8 mouse cellular contexts compared by ENCODE assay signal in genomic region chr17:26938731-26939130, GRCm38 (mm10). TPM values are rescaled to one million over a fixed set of nuclear protein-coding genes. Genes with fewer than 3 reads are reported as not detected.
DNase-seq lines count a peak whose midpoint lies in the region; ATAC-seq lines count a peak whose summit lies in the region.

No protein-coding gene starts in this region.

- peak overlapping the region; percentile 98 for H3K4me2 ChIP-seq in kidney, embryonic 15.5 days
- peak overlapping the region; percentile 93 for H3K4me2 ChIP-seq in heart, embryonic 16.5 days (ENCODE audit: low read depth, low read length)
- peak overlapping the region; percentile 97 for H3K4me2 ChIP-seq in liver, embryonic 15.5 days

- peak overlapping the region; percentile 80 for H3K9ac ChIP-seq in kidney, embryonic 15.5 days
- H3K9ac ChIP-seq in heart, embryonic 16.5 days (ENCODE audit: low read length): peak overlapping the region; percentile 81
- peak overlapping the region; percentile 75 for H3K9ac ChIP-seq in liver, embryonic 15.5 days

- H3K36me3 ChIP-seq in kidney, embryonic 15.5 days: peaks cover 34% of the 10 kb centered on the region
- peaks cover 9% of the 10 kb centered on the region for H3K36me3 ChIP-seq in heart, embryonic 16.5 days (ENCODE audit: control insufficient read depth, insufficient read depth)
- H3K36me3 ChIP-seq in liver, embryonic 15.5 days (replicated peaks): peaks cover 39% of the 10 kb centered on the region

- peaks cover 59% of the 10 kb centered on the region for H3K4me1 ChIP-seq in kidney, embryonic 15.5 days
- H3K4me1 ChIP-seq in heart, embryonic 16.5 days (ENCODE audit: control insufficient read depth, insufficient read depth, low read length): peaks cover 24% of the 10 kb centered on the region
- peaks cover 61% of the 10 kb centered on the region for H3K4me1 ChIP-seq in liver, embryonic 15.5 days (replicated peaks)

- H3K9me3 ChIP-seq in kidney, embryonic 15.5 days (replicated peaks): no peaks in the 10 kb centered on the region
- no peaks in the 10 kb centered on the region for H3K9me3 ChIP-seq in heart, embryonic 16.5 days (replicated peaks; ENCODE audit: control insufficient read depth, low read length)
- no peaks in the 10 kb centered on the region for H3K9me3 ChIP-seq in liver, embryonic 15.5 days (replicated peaks)

- no peaks in the 10 kb centered on the region for H3K27me3 ChIP-seq in kidney, embryonic 15.5 days
- no peaks in the 10 kb centered on the region for H3K27me3 ChIP-seq in heart, embryonic 16.5 days (ENCODE audit: control insufficient read depth, insufficient read depth, low read length)
- no peaks in the 10 kb centered on the region for H3K27me3 ChIP-seq in liver, embryonic 15.5 days

- DNase-seq in kidney, postnatal 14 days: no peak
- DNase-seq in cerebellum, adult 8-10 months: peak; percentile 51
- DNase-seq in testis, postnatal 10 days (ENCODE audit: low spot score): peak; percentile 58
- DNase-seq in layer of hippocampus, adult 11-12 months (ENCODE audit: low spot score): no peak
- DNase-seq in adrenal gland, adult 2 months: no peak

- peak overlapping the region; percentile 95 for H3K27ac ChIP-seq in kidney, embryonic 15.5 days
- peak overlapping the region; percentile 92 for H3K27ac ChIP-seq in heart, embryonic 16.5 days (ENCODE audit: low read length)
- peak overlapping the region; percentile 83 for H3K27ac ChIP-seq in liver, embryonic 15.5 days (replicated peaks)

- WGBS in kidney, embryonic 15.5 days: under 1% methylated on average over 22 of the region's 22 CpGs
- under 1% methylated on average over 22 of the region's 22 CpGs for WGBS in heart, embryonic 16.5 days
- WGBS in liver, embryonic 15.5 days (ENCODE audit: insufficient replicate concordance): under 1% methylated on average over 22 of the region's 22 CpGs

- ATAC-seq in kidney, embryonic 15.5 days (replicated peaks; ENCODE audit: low FRiP score): no peak
- ATAC-seq in heart, embryonic 16.5 days (replicated peaks; ENCODE audit: extremely low read depth, insufficient read depth, low FRiP score): no peak
- no peak for ATAC-seq in liver, embryonic 15.5 days (ENCODE audit: insufficient read depth)

- peak overlapping the region; percentile 71 for H3K4me3 ChIP-seq in kidney, embryonic 15.5 days (replicated peaks)
- H3K4me3 ChIP-seq in heart, embryonic 16.5 days (ENCODE audit: low read length): peak overlapping the region; percentile 87
- H3K4me3 ChIP-seq in liver, embryonic 15.5 days (replicated peaks): peak overlapping the region; percentile 77

RNA-seq across cellular contexts. Expression of gene Cuta, which starts 0.6 kb away (rescaled TPM):
- polyA plus RNA-seq in kidney, embryonic 15.5 days (2015; fragmentation: Nextera tagmentation; extraction: Ambion mirVana): 192 and 203 TPM in 2 replicates
- 163 and 169 TPM in 2 replicates for polyA plus RNA-seq in heart, embryonic 16.5 days (2015; fragmentation: Nextera tagmentation; extraction: Ambion mirVana)
- 85.9 and 86.7 TPM in 2 replicates for polyA plus RNA-seq in liver, embryonic 15.5 days (2015; fragmentation: Nextera tagmentation; extraction: Ambion mirVana)
- total RNA-seq in adrenal gland, adult 2 months (2021): 100 to 1,000 TPM; 145 to 164 TPM
- 378 and 381 TPM in 2 replicates for polyA plus RNA-seq in adrenal gland, adult 2 months (2012; rRNA removed)

RNA-seq across cellular contexts. Expression of gene Syngap1, which starts 2.3 kb away (rescaled TPM):
- 1.9 and 2.0 TPM in 2 replicates for polyA plus RNA-seq in kidney, embryonic 15.5 days (2015; fragmentation: Nextera tagmentation; extraction: Ambion mirVana)
- polyA plus RNA-seq in heart, embryonic 16.5 days (2015; fragmentation: Nextera tagmentation; extraction: Ambion mirVana): 1.2 and 1.3 TPM in 2 replicates
- polyA plus RNA-seq in liver, embryonic 15.5 days (2015; fragmentation: Nextera tagmentation; extraction: Ambion mirVana): 0.21 and 0.28 TPM in 2 replicates
- total RNA-seq in adrenal gland, adult 2 months (2021): 10 to 100 TPM; 14.3 to 21.8 TPM
- 51.6 and 56.0 TPM in 2 replicates for polyA plus RNA-seq in adrenal gland, adult 2 months (2012; rRNA removed)

RNA-seq across cellular contexts. Expression of gene Phf1, which starts 5.9 kb away (rescaled TPM):
- 7.0 and 8.7 TPM in 2 replicates for polyA plus RNA-seq in kidney, embryonic 15.5 days (2015; fragmentation: Nextera tagmentation; extraction: Ambion mirVana)
- 7.5 and 8.7 TPM in 2 replicates for polyA plus RNA-seq in heart, embryonic 16.5 days (2015; fragmentation: Nextera tagmentation; extraction: Ambion mirVana)
- polyA plus RNA-seq in liver, embryonic 15.5 days (2015; fragmentation: Nextera tagmentation; extraction: Ambion mirVana): 1.8 and 2.6 TPM in 2 replicates
- total RNA-seq in adrenal gland, adult 2 months (2021): 10 to 100 TPM; 35.2 to 36.4 TPM
- polyA plus RNA-seq in adrenal gland, adult 2 months (2012; rRNA removed): 202 and 271 TPM in 2 replicates

RNA-seq across cellular contexts. Expression of gene Kifc5b, which starts 21.8 kb away (rescaled TPM):
- 9.0 and 9.3 TPM in 2 replicates for polyA plus RNA-seq in kidney, embryonic 15.5 days (2015; fragmentation: Nextera tagmentation; extraction: Ambion mirVana)
- polyA plus RNA-seq in heart, embryonic 16.5 days (2015; fragmentation: Nextera tagmentation; extraction: Ambion mirVana): 6.2 and 6.9 TPM in 2 replicates
- polyA plus RNA-seq in liver, embryonic 15.5 days (2015; fragmentation: Nextera tagmentation; extraction: Ambion mirVana): 5.2 and 5.9 TPM in 2 replicates
- total RNA-seq in adrenal gland, adult 2 months (2021): 1 to 10 TPM; 1.0 to 1.3 TPM
- 1.2 and 2.1 TPM in 2 replicates for polyA plus RNA-seq in adrenal gland, adult 2 months (2012; rRNA removed)

RNA-seq across cellular contexts. Expression of gene Zbtb9, which starts 34.2 kb away (rescaled TPM):
- polyA plus RNA-seq in kidney, embryonic 15.5 days (2015; fragmentation: Nextera tagmentation; extraction: Ambion mirVana): 18.4 and 20.0 TPM in 2 replicates
- 10.0 and 12.0 TPM in 2 replicates for polyA plus RNA-seq in heart, embryonic 16.5 days (2015; fragmentation: Nextera tagmentation; extraction: Ambion mirVana)
- polyA plus RNA-seq in liver, embryonic 15.5 days (2015; fragmentation: Nextera tagmentation; extraction: Ambion mirVana): 5.0 and 5.8 TPM in 2 replicates
- 1 to 10 TPM; 4.6 to 8.7 TPM for total RNA-seq in adrenal gland, adult 2 months (2021)
- polyA plus RNA-seq in adrenal gland, adult 2 months (2012; rRNA removed): 6.9 and 7.1 TPM in 2 replicates

Comparison
In these comparisons a context has a peak if more than half of its experiments do, and no peak if none do; other contexts are left out.
1. DNase-seq: peak in cerebellum, adult 8-10 months (single experiment) and testis, postnatal 10 days (single experiment); none in kidney, postnatal 14 days (single experiment), layer of hippocampus, adult 11-12 months (single experiment) and adrenal gland, adult 2 months (single experiment).
2. RNA of gene Syngap1, which starts 2.3 kb away (polyA plus RNA-seq): 51.6 to 56.0 TPM in adrenal gland, adult 2 months; 1.9 to 2.0 TPM in kidney, embryonic 15.5 days, 1.2 to 1.3 TPM in heart, embryonic 16.5 days and 0.21 to 0.28 TPM in liver, embryonic 15.5 days; every median in the first group is over 10 times any median in the second.
3. RNA of gene Phf1, which starts 5.9 kb away (polyA plus RNA-seq): 202 to 271 TPM in adrenal gland, adult 2 months; 7.0 to 8.7 TPM in kidney, embryonic 15.5 days, 7.5 to 8.7 TPM in heart, embryonic 16.5 days and 1.8 to 2.6 TPM in liver, embryonic 15.5 days; every median in the first group is over 10 times any median in the second.
4. Peak in every context shown above with its lines, with median percentiles within 50 percentile points of each other: H3K27ac ChIP-seq, H3K4me2 ChIP-seq, H3K4me3 ChIP-seq and H3K9ac ChIP-seq.